Mouse (Mus musculus) heart, embryonic 14.5 days (tissue): ENCODE measurements around the gene Tmtc4. TPM values are rescaled to one million over a fixed set of nuclear protein-coding genes. Genes with fewer than 3 reads are reported as not detected.

Experiments used
- ATAC-seq: fragments of 200-750 bp; cut with Nextera tagmentation; 2 replicates; pipeline ENCODE4 v1.8.0; 2017; ENCODE audit warnings: low read depth, moderate TSS enrichment; ENCODE audit not compliant: insufficient number of reproducible peaks, insufficient read depth, low FRiP score
- H3K27ac ChIP-seq, 2 experiments: fragments of 200-500 bp in 1 of 2; fragments of 300-500 bp in 1 of 2; sonication (generic) in 1 of 2; replicated peaks in 1 of 2; 2 replicates each; pipeline ENCODE4 v1.5.1; 2012 to 2014; ENCODE audit warnings: low read depth in 2 of 2, low read length in 2 of 2, control low read depth in 1 of 2, mild to moderate bottlenecking in 1 of 2, mixed read lengths in 1 of 2; ENCODE audit not compliant: control insufficient read depth in 1 of 2, insufficient read depth in 1 of 2
- H3K27me3 ChIP-seq: fragments of 300-500 bp; sonication (generic); 2 replicates; pipeline ENCODE4 v1.6.1; 2014; ENCODE audit warnings: mild to moderate bottlenecking, low read length, control low read depth; ENCODE audit not compliant: control insufficient read depth, insufficient read depth
- H3K36me3 ChIP-seq: fragments of 300-500 bp; sonication (generic); 2 replicates; pipeline ENCODE4 v1.6.1; 2014; ENCODE audit warnings: mild to moderate bottlenecking, control low read depth, low read length, mixed read lengths; ENCODE audit not compliant: control insufficient read depth, insufficient read depth
- H3K4me1 ChIP-seq, 2 experiments: fragments of 200-500 bp in 1 of 2; fragments of 300-500 bp in 1 of 2; sonication (generic) in 1 of 2; 2 replicates each; pipeline ENCODE4 v1.6.1; 2012 to 2014; ENCODE audit warnings: low read length in 2 of 2, control low read depth in 1 of 2, mixed read lengths in 1 of 2; ENCODE audit not compliant: control insufficient read depth in 2 of 2, insufficient read depth in 2 of 2
- H3K4me2 ChIP-seq: fragments of 300-500 bp; sonication (generic); 2 replicates; pipeline ENCODE4 v1.6.1; 2014; ENCODE audit warnings: mild to moderate bottlenecking, low read length
- H3K4me3 ChIP-seq, 2 experiments: fragments of 200-500 bp in 1 of 2; fragments of 300-500 bp in 1 of 2; sonication (generic) in 1 of 2; 2 replicates each; pipeline ENCODE4 v1.5.1; 2012 to 2014; ENCODE audit warnings: low read length in 2 of 2, mild to moderate bottlenecking in 2 of 2, control low read depth in 1 of 2, low read depth in 1 of 2, moderate library complexity in 1 of 2; ENCODE audit not compliant: control insufficient read depth in 1 of 2, insufficient read depth in 1 of 2
- H3K9ac ChIP-seq: fragments of 300-500 bp; sonication (generic); 2 replicates; pipeline ENCODE4 v1.6.1; 2014; ENCODE audit warnings: mild to moderate bottlenecking, low read length
- H3K9me3 ChIP-seq: fragments of 300-500 bp; sonication (generic); 2 replicates; pipeline ENCODE4 v1.6.1; 2016; ENCODE audit warnings: low read length, control low read depth; ENCODE audit not compliant: control insufficient read depth
- WGBS: fragments of 180-500 bp; shearing (Covaris S2); extraction: QIAGEN DNeasy Blood & Tissue Kit; methylation state at CpG from one replicate; pipeline ENCODE4 v1.1.7; 2014; 5-methylcytosine and 5-hydroxymethylcytosine counted together
- polyA plus RNA-seq: library from polyadenylated mRNA; unstranded; fragments of >200 nt; fragmentation: Nextera tagmentation; extraction: Ambion mirVana; gene quantifications from 2 replicates; pipeline ENCODE4 v1.2.1, GENCODE M21; 2014

The Tmtc4 gene
- 17.4 and 18.3 TPM in 2 replicates for polyA plus RNA-seq

DNA sequence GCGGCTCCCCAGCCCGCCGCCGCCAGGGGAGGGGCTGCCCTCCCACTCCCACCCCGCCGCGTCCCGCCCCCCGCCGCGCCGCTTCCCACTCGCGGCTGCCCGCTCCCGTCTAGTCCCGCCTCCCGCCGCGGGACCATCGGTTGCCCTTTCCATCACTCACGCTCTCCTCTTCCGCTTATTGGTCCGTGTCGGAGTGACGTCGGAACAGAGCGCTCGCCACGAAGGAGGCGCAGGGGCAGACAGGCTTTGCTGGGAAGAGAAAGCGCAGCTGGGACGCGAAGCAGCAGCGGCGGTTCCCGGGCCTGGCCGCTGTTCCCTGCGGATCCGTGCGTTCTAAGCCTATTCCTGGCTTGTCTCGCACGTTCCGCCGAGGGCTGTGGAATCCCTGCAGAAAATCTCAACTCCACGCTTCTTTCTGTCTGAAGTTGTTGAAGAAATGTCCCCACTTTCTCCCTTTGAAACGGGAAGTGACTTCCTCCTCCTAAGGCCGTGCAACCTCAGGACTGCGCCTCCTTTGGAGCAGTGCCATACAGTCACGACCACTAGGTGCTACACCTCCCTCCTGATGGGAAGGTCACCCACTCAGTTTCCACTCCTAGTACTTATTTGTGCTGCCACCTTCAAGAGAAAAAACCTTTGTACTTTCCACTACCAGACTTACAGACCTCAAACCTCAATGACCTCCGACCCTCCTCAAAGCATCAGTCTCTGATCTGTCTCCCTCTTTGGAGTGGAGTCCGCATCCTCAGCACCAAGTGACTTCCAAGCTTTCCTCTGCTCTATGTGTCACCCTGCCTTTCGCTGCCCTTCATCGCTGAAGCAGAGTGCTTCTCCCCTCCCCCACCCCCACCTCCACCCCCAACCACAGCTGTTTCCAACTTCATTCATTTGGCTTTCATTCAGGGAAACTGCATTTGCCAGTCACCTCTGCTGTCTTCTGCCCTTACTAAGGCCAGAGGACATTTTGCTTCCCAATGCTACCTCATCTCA is at the start of gene Tmtc4:
Tmtc4 (minus strand) TSS at position 810 of the 990 bp plus-strand sequence.
- peak; percentile 98 for ATAC-seq
- Histone ChIP-seq H3K4me1 (peaks cover 2 to 14% of the 10 kb centered on the region in 2 experiments; a peak in 3 of 4 replicates), H3K27me3 (no peaks in the 10 kb centered on the region; the same call in 1 of the 2 replicates), H3K9me3 (no peaks in the 10 kb centered on the region), H3K36me3 (no peaks in the 10 kb centered on the region), H3K27ac (peak within 1 kb of the TSS; percentile 94 to 95), H3K4me2 (peak within 1 kb of the TSS; percentile 94), H3K4me3 (peak within 1 kb of the TSS; percentile 67 to 84), H3K9ac (peak within 1 kb of the TSS; percentile 87)
- 1% methylated on average over 54 of the region's 54 CpGs for WGBS

DNA sequence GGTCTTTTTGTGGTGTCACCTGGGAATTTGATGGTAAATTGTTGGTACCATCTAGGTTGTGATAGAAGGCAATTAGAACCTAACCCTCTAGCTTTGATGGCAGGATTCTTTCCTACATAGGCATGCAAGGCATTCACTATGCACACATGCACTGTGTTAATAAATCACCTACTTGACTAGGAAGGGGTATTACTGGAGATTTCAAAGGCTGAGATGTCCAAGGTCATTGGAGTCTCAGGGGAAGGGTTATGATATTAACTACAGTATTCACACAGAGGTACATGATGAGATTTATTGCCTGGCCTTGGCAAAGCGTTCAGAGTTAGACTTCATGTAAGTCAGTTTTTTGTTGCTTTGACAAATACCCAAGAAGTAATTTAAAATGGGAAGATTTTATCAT is 48.6 kb upstream of the Tmtc4 start:
- 88% methylated on average over 1 of the region's 1 CpGs for WGBS
- no peaks in the 10 kb centered on the region for H3K4me1 ChIP-seq
- no peak overlapping the region for H3K9ac ChIP-seq
- H3K36me3 ChIP-seq, result no peaks in the 10 kb centered on the region
- no peaks in the 10 kb centered on the region for H3K9me3 ChIP-seq
- ATAC-seq, result no peak
- H3K27ac ChIP-seq, result no peak overlapping the region
- no peaks in the 10 kb centered on the region for H3K27me3 ChIP-seq
- no peak overlapping the region for H3K4me3 ChIP-seq
- no peak overlapping the region for H3K4me2 ChIP-seq

GRCm38 (mm10) chr14:123027876-123028275 is 44.0 kb upstream of the Tmtc4 start:
- no peak overlapping the region for H3K27ac ChIP-seq
- H3K4me2 ChIP-seq, result no peak overlapping the region
- no peaks in the 10 kb centered on the region for H3K9me3 ChIP-seq
- no peaks in the 10 kb centered on the region for H3K27me3 ChIP-seq
- 58% methylated on average over 2 of the region's 2 CpGs for WGBS
- H3K4me1 ChIP-seq, result no peaks in the 10 kb centered on the region
- H3K9ac ChIP-seq, result no peak overlapping the region
- no peak overlapping the region for H3K4me3 ChIP-seq
- H3K36me3 ChIP-seq, result no peaks in the 10 kb centered on the region
- no peak for ATAC-seq

GRCm38 (mm10) chr14:123022981-123023380 is 39.1 kb upstream of the Tmtc4 start:
- H3K36me3 ChIP-seq, result no peaks in the 10 kb centered on the region
- H3K9me3 ChIP-seq, result no peaks in the 10 kb centered on the region
- no peaks in the 10 kb centered on the region for H3K4me1 ChIP-seq
- ATAC-seq, result no peak
- H3K9ac ChIP-seq, result no peak overlapping the region
- no peak overlapping the region for H3K4me2 ChIP-seq
- H3K27ac ChIP-seq, result no peak overlapping the region
- H3K27me3 ChIP-seq, result no peaks in the 10 kb centered on the region
- no peak overlapping the region for H3K4me3 ChIP-seq

DNA sequence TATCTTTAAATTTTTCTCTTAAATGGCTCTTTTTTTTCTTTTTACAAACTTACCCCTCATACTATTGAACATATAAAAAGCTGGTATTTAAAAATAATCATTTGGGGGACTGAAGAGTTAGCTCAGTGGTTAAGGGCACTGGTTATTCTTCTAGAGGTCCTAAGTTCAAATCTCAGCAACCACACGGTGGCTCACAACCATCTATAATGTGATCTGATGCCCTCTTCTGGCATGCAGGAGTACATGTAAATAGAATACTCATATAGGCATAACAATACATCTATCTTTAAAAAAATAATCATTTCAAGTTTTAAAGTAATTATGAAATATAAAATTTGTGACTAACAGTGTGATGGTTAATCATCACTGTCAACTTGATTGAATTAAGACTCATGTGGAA is 32.5 kb upstream of the Tmtc4 start:
- Histone ChIP-seq H3K9me3 (no peaks in the 10 kb centered on the region), H3K9ac (no peak overlapping the region), H3K4me2 (no peak overlapping the region), H3K36me3 (no peaks in the 10 kb centered on the region), H3K4me1 (no peaks in the 10 kb centered on the region), H3K27ac (no peak overlapping the region), H3K27me3 (no peaks in the 10 kb centered on the region), H3K4me3 (no peak overlapping the region)
- no peak for ATAC-seq
- WGBS, result 71% methylated on average over 1 of the region's 1 CpGs

DNA sequence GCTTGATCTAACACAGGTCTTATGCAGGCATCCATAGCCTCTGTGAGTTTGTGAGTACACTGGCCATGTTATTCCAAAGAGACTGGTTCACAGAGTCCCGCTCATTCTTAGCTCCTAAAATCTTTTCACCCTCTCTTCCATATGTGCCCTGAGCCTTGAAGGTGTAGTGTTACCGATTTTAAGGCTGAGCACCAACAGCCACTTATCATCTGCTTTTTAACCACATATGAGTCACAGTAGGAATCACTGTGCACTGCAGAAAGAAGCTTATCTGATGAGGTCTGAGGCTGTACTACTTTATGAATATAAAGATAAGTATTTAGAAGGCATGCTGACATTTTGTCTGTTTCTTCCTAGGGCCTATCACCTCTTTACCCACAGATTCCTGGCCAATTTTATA is 31.9 kb upstream of the Tmtc4 start:
- Histone ChIP-seq H3K36me3 (no peaks in the 10 kb centered on the region), H3K9ac (no peak overlapping the region), H3K4me1 (no peaks in the 10 kb centered on the region), H3K27ac (no peak overlapping the region), H3K9me3 (no peaks in the 10 kb centered on the region), H3K4me2 (no peak overlapping the region), H3K4me3 (no peak overlapping the region), H3K27me3 (no peaks in the 10 kb centered on the region)
- WGBS, result 79% methylated on average over 2 of the region's 2 CpGs
- no peak for ATAC-seq

- H3K27ac ChIP-seq, result peak overlapping the region in 1 of 2 experiments; percentile 32; a peak in 2 of 4 replicates
- ATAC-seq, result peak; percentile 59; the same call in 1 of the 2 replicates
- H3K9me3 ChIP-seq, result no peaks in the 10 kb centered on the region
- H3K4me3 ChIP-seq, result no peak overlapping the region
- H3K36me3 ChIP-seq, result no peaks in the 10 kb centered on the region
- WGBS, result 18% methylated on average over 18 of the region's 18 CpGs
- H3K9ac ChIP-seq, result no peak overlapping the region
- peak overlapping the region; percentile 8 for H3K4me2 ChIP-seq
- peaks cover 4 to 6% of the 10 kb centered on the region in 2 experiments; a peak in 2 of 4 replicates for H3K4me1 ChIP-seq
- H3K27me3 ChIP-seq, result no peaks in the 10 kb centered on the region
Observed at GRCm38 (mm10) chr14:123009108-123010018, 25.5 kb upstream of the Tmtc4 start.
